Mouse (Mus musculus): ENCODE measurements around the gene Tesmin. TPM values are rescaled to one million over a fixed set of nuclear protein-coding genes. Genes with fewer than 3 reads are reported as not detected.

Tesmin gene
- polyA plus RNA-seq, 1 experiment from 2014 or later, result 0.27 TPM

DNA sequence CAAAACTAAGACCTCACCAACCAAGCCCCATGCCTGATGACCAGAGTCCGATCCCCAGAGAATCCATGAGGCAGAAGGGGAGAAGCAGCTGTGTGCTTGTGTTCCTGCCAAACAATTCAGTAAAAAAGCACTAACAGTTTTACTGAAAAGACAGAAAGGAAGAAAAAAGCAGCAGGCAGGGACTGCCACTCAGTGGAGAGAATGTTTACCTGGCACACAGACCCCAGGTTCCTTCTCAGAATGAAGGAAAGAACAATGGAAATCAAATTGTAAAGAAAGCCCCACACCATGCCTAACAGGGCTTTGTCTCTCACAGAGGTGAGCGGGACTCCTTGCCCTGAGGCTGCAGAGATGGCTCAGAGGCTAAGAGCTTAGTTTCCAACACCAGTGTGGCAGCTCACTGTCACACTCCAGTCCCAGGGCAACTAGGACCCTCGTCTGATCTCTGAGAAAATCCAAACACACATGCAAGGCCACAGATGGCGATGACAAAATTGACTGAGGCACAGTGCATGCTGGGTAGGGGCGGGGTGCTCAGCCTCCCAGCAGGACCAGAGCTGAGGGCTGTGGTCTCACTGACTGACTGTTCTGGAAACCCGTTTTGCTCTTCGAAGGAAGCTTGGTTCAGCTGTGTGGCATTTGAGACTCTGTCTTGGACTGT, 40.6 kb downstream of the Tesmin start:
- no peak for ATAC-seq (ENCODE audit: insufficient read depth, low FRiP score)
- Histone ChIP-seq H3K9me3 (replicated peaks; ENCODE audit: control insufficient read depth, low read length) (no peaks in the 10 kb centered on the region), H3K9ac (ENCODE audit: low read length) (no peak overlapping the region), H3K36me3 (ENCODE audit: control insufficient read depth, insufficient read depth, low read length) (no peaks in the 10 kb centered on the region), H3K4me1 (ENCODE audit: control insufficient read depth, insufficient read depth, low read length) (no peaks in the 10 kb centered on the region), H3K4me2 (ENCODE audit: low read depth, low read length) (no peak overlapping the region), H3K4me3 (replicated peaks; ENCODE audit: low read length) (no peak overlapping the region), H3K27ac (ENCODE audit: low read length) (no peak overlapping the region), H3K27me3 (ENCODE audit: control insufficient read depth, insufficient read depth, low read length) (no peaks in the 10 kb centered on the region)
- WGBS, result 48% methylated on average over 7 of the region's 7 CpGs

DNA sequence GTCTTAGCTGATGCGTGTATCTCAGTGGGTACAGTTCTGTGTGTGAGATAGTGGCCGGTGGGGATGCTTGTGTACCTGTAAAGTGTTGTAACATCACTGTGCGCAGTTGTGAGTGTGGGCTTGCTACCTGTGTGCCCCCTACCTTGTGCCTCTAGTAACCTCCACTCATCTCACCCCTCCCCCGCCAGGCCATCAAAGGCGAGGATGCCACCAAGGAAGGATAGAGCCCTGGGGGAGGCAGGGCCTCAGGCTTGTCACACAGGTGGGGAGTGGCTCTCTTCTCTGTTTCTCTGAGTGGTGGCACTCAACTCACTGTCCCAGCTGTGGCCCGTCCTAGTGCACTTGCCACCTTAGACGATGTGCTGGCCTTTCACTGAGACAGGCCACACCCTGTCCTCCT, 42.4 kb downstream of the Tesmin start:
- Histone ChIP-seq H3K4me1 (ENCODE audit: control insufficient read depth, insufficient read depth, low read length) (no peaks in the 10 kb centered on the region), H3K9ac (ENCODE audit: low read length) (no peak overlapping the region), H3K9me3 (replicated peaks; ENCODE audit: control insufficient read depth, low read length) (no peaks in the 10 kb centered on the region), H3K4me3 (replicated peaks; ENCODE audit: low read length) (no peak overlapping the region), H3K27ac (ENCODE audit: low read length) (no peak overlapping the region), H3K27me3 (ENCODE audit: control insufficient read depth, insufficient read depth, low read length) (no peaks in the 10 kb centered on the region), H3K4me2 (ENCODE audit: low read depth, low read length) (no peak overlapping the region), H3K36me3 (ENCODE audit: control insufficient read depth, insufficient read depth, low read length) (no peaks in the 10 kb centered on the region)
- no peak for ATAC-seq (ENCODE audit: insufficient read depth, low FRiP score)
- WGBS, result 61% methylated on average over 7 of the region's 7 CpGs

DNA sequence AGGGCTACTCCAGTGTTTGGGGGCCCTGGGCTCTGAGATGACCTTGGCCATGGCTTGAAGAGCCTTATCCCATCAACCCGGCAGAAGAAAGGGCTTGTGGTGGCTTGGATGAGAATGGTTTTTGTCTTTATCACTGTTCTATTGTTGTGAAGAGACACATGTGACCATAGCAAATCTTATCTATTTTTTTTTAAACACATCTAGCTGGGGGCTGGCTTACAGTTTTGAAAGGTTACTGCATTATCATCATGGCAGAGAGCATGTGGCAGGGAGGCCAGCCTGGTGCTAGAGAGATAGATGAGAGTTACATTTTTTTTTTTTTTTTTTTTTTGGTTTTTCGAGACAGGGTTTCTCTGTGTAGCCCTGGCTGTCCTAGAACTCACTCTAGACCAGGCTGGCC, 43.3 kb downstream of the Tesmin start:
- H3K36me3 ChIP-seq (ENCODE audit: control insufficient read depth, insufficient read depth, low read length), result no peaks in the 10 kb centered on the region
- H3K9me3 ChIP-seq (replicated peaks; ENCODE audit: control insufficient read depth, low read length), result no peaks in the 10 kb centered on the region
- H3K9ac ChIP-seq (ENCODE audit: low read length), result no peak overlapping the region
- H3K4me2 ChIP-seq (ENCODE audit: low read depth, low read length), result no peak overlapping the region
- 82% methylated on average over 2 of the region's 2 CpGs for WGBS
- no peak for ATAC-seq (ENCODE audit: insufficient read depth, low FRiP score)
- H3K27me3 ChIP-seq (ENCODE audit: control insufficient read depth, insufficient read depth, low read length), result no peaks in the 10 kb centered on the region
- no peak overlapping the region for H3K27ac ChIP-seq (ENCODE audit: low read length)
- H3K4me3 ChIP-seq (replicated peaks; ENCODE audit: low read length), result no peak overlapping the region
- no peaks in the 10 kb centered on the region for H3K4me1 ChIP-seq (ENCODE audit: control insufficient read depth, insufficient read depth, low read length)

DNA sequence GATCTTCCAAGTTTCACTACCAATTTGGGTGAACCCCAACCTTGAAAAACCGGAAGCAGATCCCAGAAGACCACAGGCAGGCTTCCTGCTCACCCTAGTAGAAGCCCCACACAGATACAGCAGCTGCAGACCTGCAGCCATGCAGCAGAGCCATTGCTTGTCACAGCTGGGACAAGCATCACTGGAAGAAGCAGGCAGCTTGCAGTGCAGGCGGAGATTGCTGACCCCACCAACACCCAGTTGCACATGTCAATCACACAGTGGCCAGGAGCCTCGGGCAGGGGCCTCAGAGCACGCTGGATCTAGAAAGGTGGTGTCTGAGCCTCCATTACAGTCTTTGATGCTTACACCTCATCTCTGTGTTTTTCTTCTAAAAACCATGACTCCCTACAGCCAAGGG, 45.5 kb downstream of the Tesmin start:
- Histone ChIP-seq H3K4me3 (replicated peaks; ENCODE audit: low read length) (no peak overlapping the region), H3K9ac (ENCODE audit: low read length) (no peak overlapping the region), H3K27me3 (ENCODE audit: control insufficient read depth, insufficient read depth, low read length) (no peaks in the 10 kb centered on the region), H3K4me2 (ENCODE audit: low read depth, low read length) (no peak overlapping the region), H3K9me3 (replicated peaks; ENCODE audit: control insufficient read depth, low read length) (no peaks in the 10 kb centered on the region), H3K4me1 (ENCODE audit: control insufficient read depth, insufficient read depth, low read length) (no peaks in the 10 kb centered on the region), H3K36me3 (ENCODE audit: control insufficient read depth, insufficient read depth, low read length) (no peaks in the 10 kb centered on the region), H3K27ac (ENCODE audit: low read length) (no peak overlapping the region)
- no peak for ATAC-seq (ENCODE audit: insufficient read depth, low FRiP score)
- WGBS, result 37% methylated on average over 4 of the region's 4 CpGs

DNA sequence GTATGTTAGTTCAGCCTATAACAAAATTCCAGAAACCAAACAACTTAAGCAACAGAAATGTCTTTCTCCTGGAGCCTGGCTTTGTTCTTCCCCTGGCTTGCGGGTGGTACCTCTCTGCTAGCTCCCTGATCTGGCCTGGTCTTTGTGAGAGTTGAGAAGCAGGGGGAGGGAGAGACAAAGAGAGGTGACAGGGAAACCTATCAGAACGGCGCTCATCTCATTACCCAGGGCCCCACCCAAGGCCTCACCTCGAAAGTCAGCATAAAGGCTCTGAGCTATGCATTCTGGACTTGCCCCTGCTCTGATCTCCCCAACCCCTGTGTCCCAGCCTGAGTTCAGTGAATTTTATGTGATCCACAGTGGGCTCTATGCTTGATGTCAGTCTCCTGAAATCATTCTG, 46.0 kb downstream of the Tesmin start:
- no peaks in the 10 kb centered on the region for H3K4me1 ChIP-seq (ENCODE audit: control insufficient read depth, insufficient read depth, low read length)
- ATAC-seq (ENCODE audit: insufficient read depth, low FRiP score), result no peak
- H3K4me2 ChIP-seq (ENCODE audit: low read depth, low read length), result no peak overlapping the region
- H3K27me3 ChIP-seq (ENCODE audit: control insufficient read depth, insufficient read depth, low read length), result no peaks in the 10 kb centered on the region
- no peak overlapping the region for H3K27ac ChIP-seq (ENCODE audit: low read length)
- WGBS, result 37% methylated on average over 4 of the region's 4 CpGs
- no peak overlapping the region for H3K9ac ChIP-seq (ENCODE audit: low read length)
- no peaks in the 10 kb centered on the region for H3K9me3 ChIP-seq (replicated peaks; ENCODE audit: control insufficient read depth, low read length)
- no peaks in the 10 kb centered on the region for H3K36me3 ChIP-seq (ENCODE audit: control insufficient read depth, insufficient read depth, low read length)
- no peak overlapping the region for H3K4me3 ChIP-seq (replicated peaks; ENCODE audit: low read length)

DNA sequence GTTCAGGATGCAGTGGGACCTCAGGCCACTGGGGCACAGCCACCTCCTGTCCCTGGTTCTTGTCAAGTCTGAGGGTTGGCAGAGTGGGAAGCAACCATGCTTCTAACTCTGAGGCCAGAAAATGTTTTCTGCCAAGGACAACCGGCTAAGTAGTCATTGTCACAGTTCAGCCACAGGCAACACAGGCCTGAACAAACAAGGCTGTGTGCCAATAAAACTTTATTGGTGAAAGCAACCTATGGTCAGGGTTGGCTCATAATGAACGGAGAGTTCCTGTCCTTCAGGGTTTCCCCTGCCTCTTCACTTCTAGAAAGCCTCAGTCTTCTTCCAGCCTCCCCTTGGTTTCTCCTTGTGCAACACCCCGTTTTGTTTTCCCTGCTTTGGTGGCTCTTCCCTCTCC, 47.2 kb downstream of the Tesmin start:
- ATAC-seq (ENCODE audit: insufficient read depth, low FRiP score), result no peak
- H3K27ac ChIP-seq (ENCODE audit: low read length), result no peak overlapping the region
- H3K4me2 ChIP-seq (ENCODE audit: low read depth, low read length), result no peak overlapping the region
- H3K27me3 ChIP-seq (ENCODE audit: control insufficient read depth, insufficient read depth, low read length), result no peaks in the 10 kb centered on the region
- no peaks in the 10 kb centered on the region for H3K9me3 ChIP-seq (replicated peaks; ENCODE audit: control insufficient read depth, low read length)
- no peak overlapping the region for H3K4me3 ChIP-seq (replicated peaks; ENCODE audit: low read length)
- H3K9ac ChIP-seq (ENCODE audit: low read length), result no peak overlapping the region
- WGBS, result 76% methylated on average over 3 of the region's 3 CpGs
- H3K4me1 ChIP-seq (ENCODE audit: control insufficient read depth, insufficient read depth, low read length), result no peaks in the 10 kb centered on the region
- H3K36me3 ChIP-seq (ENCODE audit: control insufficient read depth, insufficient read depth, low read length), result no peaks in the 10 kb centered on the region

DNA sequence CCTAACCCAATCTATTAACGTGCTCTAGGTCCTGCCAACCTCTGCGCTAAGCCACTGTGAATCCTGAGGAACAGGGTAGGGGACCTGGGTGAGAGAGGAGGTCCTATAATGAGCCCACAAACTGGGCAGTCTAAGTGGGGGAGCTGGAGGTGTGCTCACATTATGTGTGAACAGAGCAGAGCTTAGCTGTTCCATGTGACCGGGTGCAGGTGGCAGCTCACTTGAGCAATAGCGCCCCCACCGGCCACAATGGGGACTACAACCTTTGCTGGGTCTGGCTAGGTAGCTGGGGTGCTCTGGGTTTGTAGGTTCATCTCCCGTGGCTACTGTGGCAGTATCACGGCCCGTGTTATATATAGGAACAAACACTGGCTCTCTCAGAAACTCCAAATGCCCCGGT, 48.2 kb downstream of the Tesmin start:
- Histone ChIP-seq H3K36me3 (ENCODE audit: control insufficient read depth, insufficient read depth, low read length) (no peaks in the 10 kb centered on the region), H3K4me3 (replicated peaks; ENCODE audit: low read length) (no peak overlapping the region), H3K27ac (ENCODE audit: low read length) (no peak overlapping the region), H3K4me1 (ENCODE audit: control insufficient read depth, insufficient read depth, low read length) (no peaks in the 10 kb centered on the region), H3K27me3 (ENCODE audit: control insufficient read depth, insufficient read depth, low read length) (no peaks in the 10 kb centered on the region), H3K9ac (ENCODE audit: low read length) (no peak overlapping the region), H3K4me2 (ENCODE audit: low read depth, low read length) (no peak overlapping the region), H3K9me3 (replicated peaks; ENCODE audit: control insufficient read depth, low read length) (no peaks in the 10 kb centered on the region)
- no peak for ATAC-seq (ENCODE audit: insufficient read depth, low FRiP score)
- WGBS, result 49% methylated on average over 9 of the region's 9 CpGs

DNA sequence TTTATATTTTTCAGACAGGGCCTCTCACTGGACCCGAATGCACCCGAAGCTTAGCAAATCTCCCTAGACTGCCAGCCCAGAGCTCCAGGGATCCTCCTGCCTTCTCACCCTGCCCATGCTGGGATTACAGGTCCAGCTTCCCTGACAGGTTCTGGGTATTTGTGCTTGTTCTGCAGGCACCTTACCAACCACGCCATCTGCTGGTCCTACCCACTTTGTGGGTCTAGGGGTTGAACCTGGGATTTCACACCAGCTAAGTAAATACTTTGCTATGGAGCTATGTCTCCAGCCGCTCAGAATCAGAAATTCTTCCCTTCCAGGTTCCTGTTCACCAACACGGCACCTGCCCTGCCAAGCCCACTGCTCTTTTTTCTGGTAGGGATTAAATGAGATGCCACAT, 49.3 kb downstream of the Tesmin start:
- WGBS, result 63% methylated on average over 5 of the region's 5 CpGs
- H3K36me3 ChIP-seq (ENCODE audit: control insufficient read depth, insufficient read depth, low read length), result no peaks in the 10 kb centered on the region
- ATAC-seq (ENCODE audit: insufficient read depth, low FRiP score), result no peak

DNA sequence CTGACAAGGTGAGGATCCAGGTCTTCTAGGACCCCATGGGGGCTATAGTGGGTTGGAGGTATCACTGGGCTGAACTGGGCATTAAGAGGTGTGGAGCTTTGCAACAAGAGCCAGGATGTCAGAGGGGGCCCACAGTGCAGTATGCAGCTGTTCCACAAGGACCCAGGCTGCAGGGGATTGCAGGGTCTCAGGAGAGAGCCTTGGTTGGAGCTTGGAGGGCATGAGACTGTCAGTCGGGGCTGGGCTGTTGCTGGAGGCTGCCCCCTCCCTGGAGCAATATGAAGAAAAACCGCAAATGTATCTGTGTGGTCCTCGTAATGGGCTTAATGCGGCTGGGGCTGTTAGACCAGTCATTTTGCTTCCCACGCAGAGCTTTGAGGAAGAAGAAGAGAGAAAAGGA, 52.0 kb downstream of the Tesmin start:
- H3K9ac ChIP-seq (ENCODE audit: low read length), result no peak overlapping the region
- no peaks in the 10 kb centered on the region for H3K9me3 ChIP-seq (replicated peaks; ENCODE audit: control insufficient read depth, low read length)
- ATAC-seq (ENCODE audit: insufficient read depth, low FRiP score), result no peak
- H3K4me3 ChIP-seq (replicated peaks; ENCODE audit: low read length), result no peak overlapping the region
- no peaks in the 10 kb centered on the region for H3K36me3 ChIP-seq (ENCODE audit: control insufficient read depth, insufficient read depth, low read length)
- no peaks in the 10 kb centered on the region for H3K4me1 ChIP-seq (ENCODE audit: control insufficient read depth, insufficient read depth, low read length)
- no peaks in the 10 kb centered on the region for H3K27me3 ChIP-seq (ENCODE audit: control insufficient read depth, insufficient read depth, low read length)
- H3K4me2 ChIP-seq (ENCODE audit: low read depth, low read length), result no peak overlapping the region
- 66% methylated on average over 5 of the region's 5 CpGs for WGBS
- H3K27ac ChIP-seq (ENCODE audit: low read length), result no peak overlapping the region

More for the DNA sequence above, 49.3 kb downstream of the Tesmin start:
- no peaks in the 10 kb centered on the region for H3K4me1 ChIP-seq (ENCODE audit: control insufficient read depth, insufficient read depth, low read length)
- H3K9ac ChIP-seq (ENCODE audit: low read length), result no peak overlapping the region
- no peak overlapping the region for H3K27ac ChIP-seq (ENCODE audit: low read length)
- H3K9me3 ChIP-seq (replicated peaks; ENCODE audit: control insufficient read depth, low read length), result no peaks in the 10 kb centered on the region
- H3K27me3 ChIP-seq (ENCODE audit: control insufficient read depth, insufficient read depth, low read length), result no peaks in the 10 kb centered on the region
- no peak overlapping the region for H3K4me2 ChIP-seq (ENCODE audit: low read depth, low read length)
- no peak overlapping the region for H3K4me3 ChIP-seq (replicated peaks; ENCODE audit: low read length)

DNA sequence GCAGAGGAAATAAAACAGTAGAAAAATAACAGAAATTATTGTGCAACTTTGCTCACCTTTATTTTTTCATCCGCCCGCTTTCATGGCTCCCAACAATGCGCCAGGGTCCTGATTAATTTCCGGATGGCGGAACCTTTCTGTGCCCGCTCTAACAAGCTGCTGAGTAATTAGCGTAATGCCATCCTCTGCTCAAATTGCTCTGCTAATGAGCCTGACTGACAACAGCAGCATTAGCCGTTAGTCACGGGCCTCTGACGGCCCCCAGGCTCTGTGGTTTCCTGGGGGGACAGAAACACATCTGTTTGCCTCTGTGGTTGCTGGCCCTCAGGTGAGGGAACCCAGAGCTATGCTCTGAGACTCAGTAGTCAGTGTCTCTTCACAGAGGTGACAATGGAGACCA, 52.4 kb downstream of the Tesmin start:
- Histone ChIP-seq H3K27me3 (ENCODE audit: control insufficient read depth, insufficient read depth, low read length) (no peaks in the 10 kb centered on the region), H3K9me3 (replicated peaks; ENCODE audit: control insufficient read depth, low read length) (no peaks in the 10 kb centered on the region), H3K4me1 (ENCODE audit: control insufficient read depth, insufficient read depth, low read length) (no peaks in the 10 kb centered on the region), H3K36me3 (ENCODE audit: control insufficient read depth, insufficient read depth, low read length) (no peaks in the 10 kb centered on the region), H3K4me3 (replicated peaks; ENCODE audit: low read length) (no peak overlapping the region), H3K27ac (ENCODE audit: low read length) (no peak overlapping the region), H3K9ac (ENCODE audit: low read length) (no peak overlapping the region), H3K4me2 (ENCODE audit: low read depth, low read length) (no peak overlapping the region)
- ATAC-seq (ENCODE audit: insufficient read depth, low FRiP score), result no peak
- WGBS, result 64% methylated on average over 10 of the region's 10 CpGs
